Mouse (Mus musculus) embryonic facial prominence, embryonic 12.5 days (tissue): ENCODE data around the gene E2f7. TPM values are rescaled to one million over a fixed set of nuclear protein-coding genes. Genes with fewer than 3 reads are reported as not detected.

ENCODE experiments used
- ATAC-seq: fragments of 200-750 bp; cut with Nextera tagmentation; 2 replicates; pipeline ENCODE4 v1.8.0; 2017; ENCODE audit not compliant: insufficient number of reproducible peaks, insufficient read depth, low FRiP score, low TSS enrichment
- H3K27ac ChIP-seq: fragments of 300-500 bp; sonication (generic); 2 replicates; pipeline ENCODE4 v1.5.1; 2016; ENCODE audit warnings: mild to moderate bottlenecking
- H3K27me3 ChIP-seq: fragments of 300-500 bp; sonication (generic); 2 replicates; pipeline ENCODE4 v1.6.1; 2016; ENCODE audit warnings: mild to moderate bottlenecking, moderate library complexity
- H3K36me3 ChIP-seq: fragments of 300-500 bp; sonication (generic); 2 replicates; pipeline ENCODE4 v1.6.1; 2016; ENCODE audit warnings: mild to moderate bottlenecking
- H3K4me1 ChIP-seq: fragments of 300-500 bp; sonication (generic); 2 replicates; pipeline ENCODE4 v1.6.1; 2016
- H3K4me2 ChIP-seq: fragments of 300-500 bp; sonication (generic); replicated peaks from 2 replicates; pipeline ENCODE4 v1.6.1; 2016; ENCODE audit warnings: mild to moderate bottlenecking, moderate library complexity
- H3K4me3 ChIP-seq: fragments of 300-500 bp; sonication (generic); 2 replicates; pipeline ENCODE4 v1.5.1; 2016; ENCODE audit warnings: mild to moderate bottlenecking
- H3K9ac ChIP-seq: fragments of 300-500 bp; sonication (generic); 2 replicates; pipeline ENCODE4 v1.6.1; 2016; ENCODE audit warnings: mild to moderate bottlenecking, moderate library complexity
- H3K9me3 ChIP-seq: fragments of 300-500 bp; sonication (generic); 2 replicates; pipeline ENCODE4 v1.6.1; 2016; ENCODE audit warnings: mild to moderate bottlenecking, moderate library complexity
- WGBS: fragments of 180-500 bp; shearing (Covaris S2); methylation state at CpG from one replicate; pipeline ENCODE4 v1.1.7; 2016; 5-methylcytosine and 5-hydroxymethylcytosine counted together
- polyA plus RNA-seq: library from polyadenylated mRNA; unstranded; fragments of >200 nt; fragmentation: Nextera tagmentation; extraction: Ambion mirVana; gene quantifications from 2 replicates; pipeline ENCODE4 v1.2.1, GENCODE M21; 2016

E2f7 gene
- polyA plus RNA-seq, 1 experiment from 2014 or later, result 30.1 TPM

GRCm38 (mm10) chr10:110811209-110811861 is 66.1 kb downstream of the E2f7 start:
- H3K9me3 ChIP-seq, result no peaks in the 10 kb centered on the region
- ATAC-seq, result no peak

GRCm38 (mm10) chr10:110811862-110812225 is 66.6 kb downstream of the E2f7 start:
- ATAC-seq, result no peak

More at GRCm38 (mm10) chr10:110811209-110811861, 66.1 kb downstream of the E2f7 start:
- no peak overlapping the region for H3K27ac ChIP-seq
- 75% methylated on average over 10 of the region's 10 CpGs for WGBS
- peaks cover under 1% of the 10 kb centered on the region for H3K4me1 ChIP-seq
- H3K9ac ChIP-seq, result no peak overlapping the region
- no peak overlapping the region for H3K4me3 ChIP-seq
- H3K27me3 ChIP-seq, result no peaks in the 10 kb centered on the region
- no peaks in the 10 kb centered on the region for H3K36me3 ChIP-seq
- no peak overlapping the region for H3K4me2 ChIP-seq

GRCm38 (mm10) chr10:110821139-110821538 is 75.9 kb downstream of the E2f7 start:
- Histone ChIP-seq H3K36me3 (no peaks in the 10 kb centered on the region), H3K4me1 (no peaks in the 10 kb centered on the region), H3K9ac (no peak overlapping the region), H3K9me3 (no peaks in the 10 kb centered on the region), H3K4me2 (no peak overlapping the region), H3K27ac (no peak overlapping the region), H3K4me3 (no peak overlapping the region), H3K27me3 (no peaks in the 10 kb centered on the region)
- no peak for ATAC-seq
- WGBS, result 80% methylated on average over 11 of the region's 11 CpGs

More at GRCm38 (mm10) chr10:110811862-110812225, 66.6 kb downstream of the E2f7 start:
- no peaks in the 10 kb centered on the region for H3K4me1 ChIP-seq
- no peak overlapping the region for H3K4me3 ChIP-seq
- H3K9me3 ChIP-seq, result no peaks in the 10 kb centered on the region
- H3K27ac ChIP-seq, result no peak overlapping the region
- H3K36me3 ChIP-seq, result no peaks in the 10 kb centered on the region
- no peak overlapping the region for H3K4me2 ChIP-seq
- 51% methylated on average over 2 of the region's 2 CpGs for WGBS
- H3K9ac ChIP-seq, result no peak overlapping the region
- H3K27me3 ChIP-seq, result no peaks in the 10 kb centered on the region

GRCm38 (mm10) chr10:110821692-110822091 is 76.5 kb downstream of the E2f7 start:
- Histone ChIP-seq H3K27me3 (no peaks in the 10 kb centered on the region), H3K27ac (no peak overlapping the region), H3K4me1 (no peaks in the 10 kb centered on the region), H3K9ac (no peak overlapping the region), H3K9me3 (no peaks in the 10 kb centered on the region), H3K36me3 (no peaks in the 10 kb centered on the region), H3K4me2 (no peak overlapping the region), H3K4me3 (no peak overlapping the region)
- no peak for ATAC-seq
- 84% methylated on average over 3 of the region's 3 CpGs for WGBS

- ATAC-seq, result no peak
- Histone ChIP-seq H3K9ac (no peak overlapping the region), H3K27ac (no peak overlapping the region), H3K9me3 (no peaks in the 10 kb centered on the region), H3K36me3 (no peaks in the 10 kb centered on the region), H3K27me3 (no peaks in the 10 kb centered on the region), H3K4me1 (0 out of 2 replicates have a peak, but pooled peaks cover 5% of the 10 kb centered on the region), H3K4me2 (no peak overlapping the region), H3K4me3 (no peak overlapping the region)
- WGBS, result 15% methylated on average over 6 of the region's 6 CpGs
Observed at GRCm38 (mm10) chr10:110832336-110832735, 87.1 kb downstream of the E2f7 start.

- Histone ChIP-seq H3K27me3 (no peaks in the 10 kb centered on the region), H3K4me3 (no peak overlapping the region), H3K36me3 (no peaks in the 10 kb centered on the region), H3K9me3 (no peaks in the 10 kb centered on the region), H3K27ac (no peak overlapping the region), H3K4me2 (no peak overlapping the region), H3K9ac (no peak overlapping the region), H3K4me1 (0 out of 2 replicates have a peak, but pooled peaks cover 5% of the 10 kb centered on the region)
- peak; percentile 74; the same call in 1 of the 2 replicates for ATAC-seq
- 29% methylated on average over 6 of the region's 6 CpGs for WGBS
Observed at GRCm38 (mm10) chr10:110835115-110835806, 90.0 kb downstream of the E2f7 start.

Other genes with a start within 250 kb of the E2f7 start
- 239 and 253 TPM in 2 replicates for gene Csrp2, start 174.3 kb downstream of the E2f7 start, polyA plus RNA-seq